Comparison of ENCODE assay signal across 30 mouse cellular contexts in the genomic region with DNA sequence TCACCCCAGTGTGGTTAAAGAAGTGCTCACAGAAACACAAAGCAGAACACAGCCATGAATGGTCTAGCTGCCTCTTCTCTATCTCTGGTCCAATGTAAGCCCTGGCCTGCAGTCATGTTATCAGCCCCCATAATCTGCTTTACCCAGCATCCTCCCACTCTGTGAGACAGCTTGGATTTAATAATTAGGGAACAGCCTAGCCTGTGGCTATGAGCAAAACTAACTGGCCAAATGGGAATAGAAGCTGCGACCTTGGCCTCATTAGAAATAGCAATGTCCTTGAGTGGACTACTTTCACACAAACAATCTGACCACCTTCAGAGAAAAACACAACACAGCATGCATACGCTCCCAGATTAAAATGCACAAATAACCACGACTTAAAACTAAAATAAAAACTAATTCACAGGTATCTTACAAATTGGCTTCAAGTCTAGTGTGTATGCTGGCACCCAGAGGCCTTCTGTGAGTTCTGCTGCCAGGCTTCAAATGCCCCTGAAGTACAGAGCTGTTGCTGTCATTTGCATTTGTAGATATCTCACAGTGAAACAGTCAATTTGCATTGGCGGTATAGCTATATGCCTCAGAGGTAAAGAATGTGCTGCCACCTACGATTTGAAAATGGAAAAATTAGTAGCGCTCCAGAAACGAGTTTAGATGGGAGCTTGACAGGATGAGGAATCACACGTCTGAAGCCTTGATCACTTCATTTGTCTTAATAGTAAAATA.
DNase-seq lines count a peak whose midpoint lies in the region; ATAC-seq and TF ChIP-seq lines count a peak whose summit lies in the region.
"Had no signal": no experiment of that assay in that cellular context is flagged by ENCODE, and none has a peak within 500 bp of the region (broad histone marks: within the 10 kb centered on the region; RNA-seq: fewer than 3 reads in every experiment).

No protein-coding gene starts in this region.

- H3K9me3 ChIP-seq in midbrain, embryonic 13.5 days: no peaks in the 10 kb centered on the region
- H3K9me3 ChIP-seq in midbrain, embryonic 11.5 days (ENCODE audit: control insufficient read depth, low read length): no peaks in the 10 kb centered on the region
- no peaks in the 10 kb centered on the region for H3K9me3 ChIP-seq in midbrain, embryonic 16.5 days (replicated peaks; ENCODE audit: control insufficient read depth, low read length, poor library complexity, severe bottlenecking)
- H3K9me3 ChIP-seq in lung, postnatal 0 days (ENCODE audit: low read length): no peaks in the 10 kb centered on the region
- H3K9me3 ChIP-seq: embryonic facial prominence, embryonic 12.5 days; heart, embryonic 12.5 days; intestine, embryonic 15.5 days; limb, embryonic 13.5 days; lung, embryonic 15.5 days; neural tube, embryonic 15.5 days had no signal

- WGBS in midbrain, embryonic 13.5 days: 77% methylated on average over 8 of the region's 8 CpGs
- 84% methylated on average over 8 of the region's 8 CpGs for WGBS in midbrain, embryonic 11.5 days
- 77% methylated on average over 8 of the region's 8 CpGs for WGBS in midbrain, embryonic 16.5 days
- 80% methylated on average over 8 of the region's 8 CpGs for WGBS in lung, postnatal 0 days

- intact Hi-C loops in heart, postnatal 14 days (cut with DNase I): no loop called here

- TF ChIP-seq EP300 in lung, postnatal 0 days (IDR thresholded peaks at IDR 0.05): no peak

- H3K27me3 ChIP-seq in midbrain, embryonic 13.5 days: no peaks in the 10 kb centered on the region
- H3K27me3 ChIP-seq in midbrain, embryonic 11.5 days (ENCODE audit: control insufficient read depth, insufficient read depth, low read length): no peaks in the 10 kb centered on the region
- no peaks in the 10 kb centered on the region for H3K27me3 ChIP-seq in midbrain, embryonic 16.5 days (ENCODE audit: control insufficient read depth, insufficient read depth, low read depth, low read length)
- no peaks in the 10 kb centered on the region for H3K27me3 ChIP-seq in lung, postnatal 0 days (replicated peaks; ENCODE audit: insufficient read depth, low read length)
- H3K27me3 ChIP-seq: embryonic facial prominence, embryonic 12.5 days; heart, embryonic 12.5 days; intestine, embryonic 15.5 days; limb, embryonic 13.5 days; lung, embryonic 15.5 days; neural tube, embryonic 15.5 days had no signal

- no peak overlapping the region for H3K4me2 ChIP-seq in midbrain, embryonic 13.5 days (replicated peaks)
- H3K4me2 ChIP-seq in midbrain, embryonic 11.5 days: no peak overlapping the region
- no peak overlapping the region for H3K4me2 ChIP-seq in midbrain, embryonic 16.5 days (ENCODE audit: low read length)
- H3K4me2 ChIP-seq in lung, postnatal 0 days (replicated peaks; ENCODE audit: low read depth, low read length): no peak overlapping the region
- H3K4me2 ChIP-seq: embryonic facial prominence, embryonic 12.5 days; heart, embryonic 12.5 days; intestine, embryonic 15.5 days; limb, embryonic 13.5 days; liver, embryonic 11.5 days; lung, embryonic 15.5 days; neural tube, embryonic 15.5 days had no signal

- 0 out of 2 replicates have a peak, but pooled peaks cover 6% of the 10 kb centered on the region for H3K4me1 ChIP-seq in midbrain, embryonic 13.5 days (replicated peaks)
- H3K4me1 ChIP-seq in midbrain, embryonic 11.5 days (ENCODE audit: control insufficient read depth, insufficient read depth, low read length): no peaks in the 10 kb centered on the region
- no peaks in the 10 kb centered on the region for H3K4me1 ChIP-seq in midbrain, embryonic 16.5 days (ENCODE audit: control insufficient read depth, insufficient read depth, low read length)
- H3K4me1 ChIP-seq in lung, postnatal 0 days (ENCODE audit: insufficient read depth, low read depth, low read length): no peaks in the 10 kb centered on the region
- H3K4me1 ChIP-seq: embryonic facial prominence, embryonic 12.5 days; heart, embryonic 12.5 days; intestine, embryonic 15.5 days; limb, embryonic 13.5 days; lung, embryonic 15.5 days; neural tube, embryonic 15.5 days had no signal

- H3K4me3 ChIP-seq in midbrain, embryonic 13.5 days (replicated peaks): no peak overlapping the region
- H3K4me3 ChIP-seq in midbrain, embryonic 11.5 days (ENCODE audit: low read depth, low read length): no peak overlapping the region
- H3K4me3 ChIP-seq in midbrain, embryonic 16.5 days (ENCODE audit: low read depth, low read length): no peak overlapping the region
- no peak overlapping the region for H3K4me3 ChIP-seq in lung, postnatal 0 days (ENCODE audit: low read depth, low read length)
- H3K4me3 ChIP-seq: embryonic facial prominence, embryonic 12.5 days; gastrocnemius, adult 2 months; heart, adult 2 months; heart, embryonic 12.5 days; intestine, embryonic 15.5 days; limb, embryonic 13.5 days; lung, embryonic 15.5 days; neural tube, embryonic 15.5 days had no signal

- H3K36me3 ChIP-seq in midbrain, embryonic 13.5 days: no peaks in the 10 kb centered on the region
- no peaks in the 10 kb centered on the region for H3K36me3 ChIP-seq in midbrain, embryonic 11.5 days (ENCODE audit: control insufficient read depth, insufficient read depth, low read length)
- no peaks in the 10 kb centered on the region for H3K36me3 ChIP-seq in midbrain, embryonic 16.5 days (ENCODE audit: control insufficient read depth, insufficient read depth, low read length)
- H3K36me3 ChIP-seq in lung, postnatal 0 days (ENCODE audit: insufficient read depth, low read length): no peaks in the 10 kb centered on the region
- H3K36me3 ChIP-seq: embryonic facial prominence, embryonic 12.5 days; G1E; heart, embryonic 12.5 days; intestine, embryonic 15.5 days; limb, embryonic 13.5 days; lung, embryonic 15.5 days; neural tube, embryonic 15.5 days had no signal

- TF ChIP-seq CTCF in lung, postnatal 0 days (IDR thresholded peaks at IDR 0.05): no peak

- ATAC-seq in midbrain, embryonic 13.5 days: peak; percentile 40; the same call in 1 of the 2 replicates
- ATAC-seq in midbrain, embryonic 11.5 days (ENCODE audit: low FRiP score): no peak
- peak; percentile 64; the same call in 1 of the 2 replicates for ATAC-seq in midbrain, embryonic 16.5 days
- ATAC-seq in lung, postnatal 0 days: no peak
- ATAC-seq: forebrain, embryonic 14.5 days; hindbrain, embryonic 16.5 days; intestine, embryonic 15.5 days had no signal

- no peak overlapping the region for H3K27ac ChIP-seq in midbrain, embryonic 13.5 days
- no peak overlapping the region for H3K27ac ChIP-seq in midbrain, embryonic 11.5 days (ENCODE audit: low read depth, low read length)
- H3K27ac ChIP-seq in midbrain, embryonic 16.5 days (ENCODE audit: low read length): no peak overlapping the region
- no peak overlapping the region for H3K27ac ChIP-seq in lung, postnatal 0 days (ENCODE audit: low read length)
- H3K27ac ChIP-seq: embryonic facial prominence, embryonic 12.5 days; gastrocnemius, adult 2 months; heart, adult 2 months; intestine, embryonic 15.5 days; limb, embryonic 13.5 days; lung, embryonic 15.5 days; neural tube, embryonic 15.5 days had no signal

- peak; percentile 7 for DNase-seq in adrenal gland, adult 8-10 months
- no peak for DNase-seq in adrenal gland, postnatal 14 days
- peak; percentile 10 for DNase-seq in heart, adult 11 months
- DNase-seq in heart, postnatal 14 days: no peak
- DNase-seq in midbrain, embryonic 11.5 days (ENCODE audit: low spot score, missing footprints): no peak
- no peak for DNase-seq in lung, postnatal 0 days (ENCODE audit: low spot score)
- DNase-seq: cerebellum, adult 11 months; cerebellum, postnatal 36 days; embryo, embryonic 11 days; gastrocnemius, adult 2 months; gastrocnemius, postnatal 36 days; heart, adult 2 months; kidney, adult 9 months; kidney, postnatal 10 days; lung, postnatal 36 days; retina, postnatal 1 day; right cerebral cortex, postnatal 14 days; thymus, postnatal 14 days had no signal

- H3K9ac ChIP-seq in midbrain, embryonic 13.5 days (replicated peaks): no peak overlapping the region
- no peak overlapping the region for H3K9ac ChIP-seq in midbrain, embryonic 11.5 days (ENCODE audit: low read length)
- H3K9ac ChIP-seq in midbrain, embryonic 16.5 days (ENCODE audit: low read depth, low read length): no peak overlapping the region
- no peak overlapping the region for H3K9ac ChIP-seq in lung, postnatal 0 days (replicated peaks; ENCODE audit: low read depth)
- H3K9ac ChIP-seq: embryonic facial prominence, embryonic 12.5 days; heart, embryonic 12.5 days; intestine, embryonic 15.5 days; limb, embryonic 13.5 days; lung, embryonic 15.5 days; neural tube, embryonic 15.5 days had no signal

Comparison
In these comparisons a context has a peak if more than half of its experiments do, and no peak if none do; other contexts are left out.
1. DNase-seq: peak in adrenal gland, adult 8-10 months (single experiment) and heart, adult 11 months (single experiment); none in adrenal gland, postnatal 14 days (single experiment), heart, postnatal 14 days (0 of 2), midbrain, embryonic 11.5 days (single experiment) and lung, postnatal 0 days (single experiment).
2. ATAC-seq: peak in midbrain, embryonic 13.5 days (single experiment) and midbrain, embryonic 16.5 days (single experiment); none in midbrain, embryonic 11.5 days (single experiment) and lung, postnatal 0 days (single experiment).